In genomic region chr11:96863206-96863995, GRCm38 (mm10) we compare ENCODE assay signal across 8 mouse cellular contexts. TPM values are rescaled to one million over a fixed set of nuclear protein-coding genes. Genes with fewer than 3 reads are reported as not detected.
DNase-seq lines count a peak whose midpoint lies in the region; ATAC-seq lines count a peak whose summit lies in the region.

No protein-coding gene starts in this region.

- no peak for ATAC-seq in CD4-positive, CD25-positive, alpha-beta regulatory T cell, adult 4 months

- DNase-seq in ovary, postnatal 36 days (ENCODE audit: low spot score) = peak; percentile 46
- DNase-seq in ovary, postnatal 14 days (ENCODE audit: low spot score) = no peak
- DNase-seq in cerebellum, postnatal 14 days = peak; percentile 76 to 84
- DNase-seq in gastrocnemius, postnatal 36 days = peak; percentile 45 to 61
- peak; percentile 81 for DNase-seq in kidney, adult 9 months
- peak; percentile 58 for DNase-seq in lung, postnatal 36 days
- DNase-seq in T-cell, adult 2 months (ENCODE audit: low spot score) = no peak

- intact Hi-C loops in gastrocnemius, postnatal 36 days (cut with DNase I) = loop anchor here (5.0 kb wide), 1 partner anchor 581 kb away; the partner anchor contains the start of gene Hoxb8

RNA-seq across cellular contexts. Expression of gene Copz2, which starts 13.7 kb away (rescaled TPM):
- 10 to 100 TPM; 23.1 to 23.6 TPM for total RNA-seq in gastrocnemius, postnatal 36 days (2021)
- not detected for polyA plus RNA-seq in CD4-positive, CD25-positive, alpha-beta regulatory T cell, adult 4 months (2017; shearing (Covaris generic))

RNA-seq across cellular contexts. Expression of gene Nfe2l1, which starts 33.6 kb away (rescaled TPM):
- 100 to 1,000 TPM; 374 to 411 TPM for total RNA-seq in gastrocnemius, postnatal 36 days (2021)
- 10 to 100 TPM; 21.3 to 26.1 TPM for polyA plus RNA-seq in CD4-positive, CD25-positive, alpha-beta regulatory T cell, adult 4 months (2017; shearing (Covaris generic))

RNA-seq across cellular contexts. Expression of gene Cdk5rap3, which starts 52.9 kb away (rescaled TPM):
- total RNA-seq in gastrocnemius, postnatal 36 days (2021) = 10 to 100 TPM; 21.0 to 25.3 TPM
- 100 to 1,000 TPM in 1 of 2 experiments, 10 to 100 TPM in 1; 82.3 to 119 TPM for polyA plus RNA-seq in CD4-positive, CD25-positive, alpha-beta regulatory T cell, adult 4 months (2017; shearing (Covaris generic))

Comparison
In these comparisons a context has a peak if more than half of its experiments do, and no peak if none do; other contexts are left out.
1. DNase-seq: peak in ovary, postnatal 36 days (single experiment), cerebellum, postnatal 14 days (2 of 2), gastrocnemius, postnatal 36 days (2 of 2), kidney, adult 9 months (single experiment) and lung, postnatal 36 days (single experiment); none in ovary, postnatal 14 days (single experiment) and T-cell, adult 2 months (single experiment).